Mouse (Mus musculus): ENCODE measurements at regions not wholly inside any gene's neighbourhood (a gene's known extent, or its start where the extent isn't known, plus 50 kb on each side); places are given as distances from the start of the nearest gene placed in this dataset.

- DNase-seq (ENCODE audit: extremely low spot score in 1 of 2, low spot score in 1 of 2): no peak
Observed at GRCm38 (mm10) chr8:126855056-126855609, 90.5 kb downstream of the Tomm20 start.

- no peak for DNase-seq (ENCODE audit: extremely low spot score in 1 of 2, low spot score in 1 of 2)
Observed at GRCm38 (mm10) chr8:126854121-126855055, 91.3 kb downstream of the Tomm20 start.

GRCm38 (mm10) chr8:126852663-126853390 lies 92.8 kb downstream of the Tomm20 start:
- DNase-seq (ENCODE audit: extremely low spot score in 1 of 2, low spot score in 1 of 2): no peak

DNA sequence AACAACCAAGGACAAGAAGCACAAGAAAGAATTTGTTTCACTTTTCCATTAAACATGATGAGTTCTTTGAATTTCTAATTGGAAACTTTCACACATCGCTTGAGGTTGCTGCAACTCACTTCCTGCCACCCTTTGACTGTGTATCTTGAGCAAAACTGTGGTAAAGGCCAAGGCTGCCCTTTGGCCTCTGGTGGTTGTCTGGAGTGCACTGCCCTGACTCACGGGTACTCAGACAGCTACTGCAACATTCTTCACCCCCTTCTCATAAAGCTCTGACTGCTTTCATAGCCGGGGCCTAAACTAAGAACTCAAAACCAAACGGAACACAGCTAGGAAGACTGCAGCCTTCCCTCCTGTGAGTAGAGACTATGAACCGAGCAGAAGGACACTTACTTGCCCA lies 93.5 kb downstream of the Tomm20 start:
- DNase-seq (ENCODE audit: extremely low spot score in 1 of 2, low spot score in 1 of 2): no peak

GRCm38 (mm10) chr8:126851780-126852179 lies 93.9 kb downstream of the Tomm20 start:
- no peak for DNase-seq (ENCODE audit: extremely low spot score in 1 of 2, low spot score in 1 of 2)

- no peak for DNase-seq (ENCODE audit: extremely low spot score in 1 of 2, low spot score in 1 of 2)
Observed at GRCm38 (mm10) chr8:126850189-126850535, 95.5 kb downstream of the Tomm20 start.

DNA sequence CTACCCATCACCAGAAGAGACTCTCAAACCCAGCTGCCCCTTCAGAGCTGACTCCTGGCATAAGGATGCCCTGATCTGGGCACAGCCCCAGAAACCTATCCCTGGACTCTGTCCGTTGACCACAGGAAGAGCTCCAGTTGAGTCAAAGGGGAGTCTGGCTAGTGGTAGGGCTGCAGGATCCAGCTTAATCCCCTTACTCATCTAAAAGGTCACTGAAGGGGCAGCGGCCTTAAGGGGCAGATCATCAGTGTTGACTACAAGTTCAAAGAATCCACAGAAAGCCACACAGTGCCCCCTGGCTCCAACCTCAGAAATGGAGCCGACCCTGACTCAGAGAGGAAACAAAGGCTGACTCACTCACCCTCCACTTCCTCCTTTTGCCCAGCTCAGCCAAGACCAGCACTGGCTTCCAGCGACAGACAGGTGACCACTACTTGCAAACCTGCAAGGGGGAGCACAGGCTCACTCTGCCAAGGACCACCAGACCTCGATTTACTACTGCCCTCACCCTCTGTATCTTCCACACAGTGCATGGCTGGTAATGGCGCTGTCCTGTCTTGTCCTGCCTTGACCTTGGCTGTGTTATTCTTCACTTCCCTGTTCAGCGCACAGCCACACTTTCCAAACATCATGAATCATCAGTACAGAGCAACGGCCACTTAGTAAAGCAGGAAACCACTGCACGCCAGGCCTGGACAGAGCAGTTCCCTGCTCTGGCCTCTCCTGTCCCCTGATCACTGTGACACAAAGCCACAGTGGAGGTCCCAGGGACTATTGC lies 96.0 kb downstream of the Tomm20 start:
- no peak for DNase-seq (ENCODE audit: extremely low spot score in 1 of 2, low spot score in 1 of 2)

DNA sequence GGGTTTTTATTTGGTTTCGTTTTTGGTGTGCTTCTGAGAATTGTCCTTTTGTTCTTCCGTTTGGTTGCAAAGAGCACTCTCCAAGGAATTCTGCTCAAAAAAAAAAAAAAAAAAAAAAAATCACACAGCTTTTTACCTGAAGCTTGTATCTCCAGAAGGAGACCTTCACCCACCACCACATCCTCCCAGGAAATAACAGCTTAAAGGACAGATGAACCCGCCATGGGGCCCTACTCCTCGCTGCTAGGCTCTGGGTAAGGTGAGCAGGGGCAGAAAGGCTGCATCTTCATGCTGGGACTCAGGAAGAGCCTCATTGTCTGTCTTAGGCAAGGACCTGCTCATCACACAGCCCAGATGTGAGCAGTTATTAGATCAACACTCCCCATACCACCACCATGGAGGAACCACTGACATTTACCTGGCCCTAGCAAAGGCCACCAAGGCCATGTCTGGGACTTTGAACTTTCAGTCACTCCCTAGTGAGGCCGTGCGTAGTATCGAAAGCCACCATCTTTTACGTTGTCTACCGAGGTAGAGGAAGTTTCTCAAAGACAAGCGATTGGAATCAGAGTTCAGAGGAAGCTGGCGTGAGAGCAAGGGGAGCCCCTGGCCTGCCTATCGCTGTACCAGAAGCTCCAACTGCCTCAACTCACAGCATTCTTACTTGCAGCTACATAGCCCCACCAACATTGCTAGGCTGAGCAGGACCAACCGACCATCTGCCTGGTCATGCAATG lies 97.1 kb downstream of the Tomm20 start:
- no peak for DNase-seq (ENCODE audit: extremely low spot score in 1 of 2, low spot score in 1 of 2)

- no peak for DNase-seq (ENCODE audit: extremely low spot score in 1 of 2, low spot score in 1 of 2)
Observed at GRCm38 (mm10) chr8:126847664-126848353, 97.8 kb downstream of the Tomm20 start.

- no peak for DNase-seq (ENCODE audit: extremely low spot score in 1 of 2, low spot score in 1 of 2)
Observed at GRCm38 (mm10) chr8:126846188-126846565, 99.5 kb downstream of the Tomm20 start.

DNA sequence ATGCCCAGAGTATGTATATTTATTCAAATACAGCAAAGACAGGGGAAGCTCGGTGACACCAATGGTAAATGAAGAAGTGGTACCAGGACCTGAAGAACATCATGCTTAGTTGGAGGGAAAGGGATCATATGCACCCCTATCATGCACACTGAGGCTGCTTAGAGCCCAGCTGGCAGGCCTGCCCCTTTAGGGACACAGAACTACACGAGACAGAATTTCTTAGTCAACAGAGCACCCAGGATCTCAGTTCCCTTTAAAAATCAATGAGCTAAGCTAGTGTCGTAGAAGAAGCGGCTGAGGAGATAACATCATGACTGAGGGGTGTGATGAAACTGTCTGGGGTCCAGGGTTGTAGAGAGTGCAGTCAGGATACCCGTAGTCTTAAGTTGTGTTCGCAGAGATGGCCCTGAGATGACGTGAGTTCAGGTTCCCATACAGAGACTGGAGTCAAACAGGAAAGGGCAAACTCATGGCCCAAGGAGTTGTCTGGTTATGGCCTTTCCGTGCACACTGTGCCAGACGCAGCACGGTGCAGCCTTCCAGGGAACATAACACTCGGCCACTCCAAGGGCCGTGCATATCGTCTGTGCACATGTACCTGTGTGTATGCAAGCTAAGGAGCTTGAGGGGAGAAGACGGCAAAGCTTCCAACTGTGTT lies 100.0 kb downstream of the Tomm20 start:
- DNase-seq (ENCODE audit: extremely low spot score in 1 of 2, low spot score in 1 of 2): no peak

- DNase-seq (ENCODE audit: extremely low spot score in 1 of 2, low spot score in 1 of 2): no peak
Observed at GRCm38 (mm10) chr8:126844627-126845026, 101.0 kb downstream of the Tomm20 start.

DNA sequence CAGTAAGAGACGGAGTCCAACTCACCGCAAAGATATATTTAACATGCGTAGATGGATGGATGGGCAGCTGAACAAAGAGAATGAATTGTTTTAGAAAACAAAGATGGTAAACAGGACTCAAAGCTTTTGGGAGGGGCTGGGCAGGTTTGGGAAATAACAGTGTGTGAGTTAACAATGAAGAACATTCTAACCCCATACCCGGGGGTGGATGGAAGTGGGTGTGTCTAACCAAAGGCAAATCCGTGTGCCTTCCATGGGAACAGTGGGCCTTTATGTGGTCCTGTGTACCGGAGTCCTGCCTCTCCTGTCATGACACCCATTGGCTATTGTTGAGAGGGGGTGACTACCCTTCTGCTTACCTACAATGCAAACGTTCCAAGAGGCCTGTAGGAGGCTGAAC lies 104.5 kb downstream of the Tomm20 start:
- no peak for DNase-seq (ENCODE audit: extremely low spot score in 1 of 2, low spot score in 1 of 2)

- DNase-seq (ENCODE audit: extremely low spot score in 1 of 2, low spot score in 1 of 2): peak; percentile 75 to 78
Observed at GRCm38 (mm10) chr8:126839712-126840355, 105.8 kb downstream of the Tomm20 start.

GRCm38 (mm10) chr8:126839039-126839711 lies 106.5 kb downstream of the Tomm20 start:
- peak; percentile 21 to 23 for DNase-seq (ENCODE audit: extremely low spot score in 1 of 2, low spot score in 1 of 2)

DNA sequence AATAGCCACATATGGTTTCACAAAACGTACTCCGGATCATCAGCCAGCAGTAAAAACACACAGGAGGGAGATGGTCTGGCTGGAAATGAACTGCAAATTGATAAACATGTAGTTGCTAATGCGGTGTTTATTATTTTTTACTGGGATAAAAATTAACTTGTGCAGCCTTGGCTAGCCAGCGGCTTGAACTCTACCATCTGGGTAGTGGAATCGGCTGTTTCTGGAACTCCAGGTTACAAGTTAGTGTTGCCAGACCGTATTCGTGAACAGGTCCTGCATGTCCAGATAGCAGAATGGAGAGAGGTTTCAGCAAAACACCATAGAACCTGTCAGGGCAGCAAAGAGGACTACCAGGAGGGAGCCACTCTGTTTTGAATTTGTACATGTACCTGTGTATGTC lies 107.4 kb downstream of the Tomm20 start:
- no peak for DNase-seq (ENCODE audit: extremely low spot score in 1 of 2, low spot score in 1 of 2)

GRCm38 (mm10) chr8:126837318-126838025 lies 108.2 kb downstream of the Tomm20 start:
- no peak for DNase-seq (ENCODE audit: extremely low spot score in 1 of 2, low spot score in 1 of 2)

All from frontal cortex, adult 2 months (tissue).